Mouse (Mus musculus): ENCODE data around the gene Rimbp3. TPM values are rescaled to one million over a fixed set of nuclear protein-coding genes. Genes with fewer than 3 reads are reported as not detected.

Gene Rimbp3
- total RNA-seq, 1 experiment from 2014 or later = 0.06 TPM

DNA sequence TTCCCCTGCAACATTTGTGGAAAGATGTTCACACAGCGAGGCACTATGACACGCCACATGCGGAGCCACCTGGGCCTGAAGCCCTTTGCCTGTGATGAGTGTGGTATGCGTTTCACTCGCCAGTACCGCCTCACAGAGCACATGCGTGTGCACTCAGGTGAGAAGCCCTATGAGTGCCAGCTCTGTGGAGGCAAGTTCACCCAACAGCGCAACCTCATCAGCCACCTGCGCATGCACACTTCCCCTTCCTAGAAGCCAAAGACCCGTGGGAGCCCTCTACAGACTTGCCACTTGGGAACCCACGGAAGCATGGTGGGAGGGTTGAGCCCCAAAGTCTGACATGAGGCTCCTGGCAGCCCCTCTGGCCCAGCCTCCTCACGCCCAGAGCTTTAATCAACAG is 50.5 kb downstream of the Rimbp3 start:
- DNase-seq = no peak

DNA sequence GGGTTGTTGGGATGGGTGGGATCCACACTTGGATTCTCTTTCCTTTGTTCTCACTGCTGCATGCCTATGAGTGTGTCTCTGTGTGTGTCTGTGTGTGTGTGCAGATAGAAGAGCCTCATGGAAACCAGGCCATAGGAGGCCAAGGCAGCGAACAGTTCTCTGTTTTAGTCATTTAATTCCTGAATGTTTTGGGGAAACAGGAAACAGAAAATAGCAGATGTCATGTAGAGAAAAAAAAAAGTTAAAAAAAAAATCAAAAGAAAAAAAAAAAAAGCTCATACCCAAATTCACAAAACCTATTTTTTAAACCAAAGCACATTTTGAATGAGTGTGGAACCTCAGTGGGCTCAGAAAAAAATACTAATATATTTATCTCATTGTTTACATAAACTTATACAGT is 52.9 kb downstream of the Rimbp3 start:
- DNase-seq = no peak

Other genes starting within 250 kb of the Rimbp3 start
- 209 and 252 TPM in 2 replicates for gene Mapk1, start 225.2 kb upstream of the Rimbp3 start, total RNA-seq (2021)
- gene Ypel1, start 138.9 kb upstream of the Rimbp3 start, total RNA-seq (2021) = 10.0 and 11.7 TPM in 2 replicates
- gene Ppil2, start 97.3 kb upstream of the Rimbp3 start, total RNA-seq (2021) = 101 and 118 TPM in 2 replicates
- gene 2610318N02Rik, start 83.4 kb upstream of the Rimbp3 start, total RNA-seq (2021) = 1.5 TPM in 1 of 2 replicates, not detected in the other
- gene Sdf2l1, start 76.2 kb upstream of the Rimbp3 start, total RNA-seq (2021) = 27.9 and 28.0 TPM in 2 replicates
- 4.5 and 7.0 TPM in 2 replicates for gene Ydjc, start 64.0 kb upstream of the Rimbp3 start, total RNA-seq (2021)
- 0.39 TPM in 1 of 2 replicates, not detected in the other for gene Ccdc116, start 61.4 kb upstream of the Rimbp3 start, total RNA-seq (2021)
- gene Ube2l3, start 6.0 kb upstream of the Rimbp3 start, total RNA-seq (2021) = 194 and 282 TPM in 2 replicates
- 2.3 and 2.6 TPM in 2 replicates for gene Hic2, start 25.0 kb downstream of the Rimbp3 start, total RNA-seq (2021)
- gene Tmem191c, start 67.5 kb downstream of the Rimbp3 start, total RNA-seq (2021) = 13.8 and 19.9 TPM in 2 replicates
- gene Serpind1, start 122.8 kb downstream of the Rimbp3 start, total RNA-seq (2021) = 0.24 and 4.8 TPM in 2 replicates
- 28.1 and 30.2 TPM in 2 replicates for gene Snap29, start 197.4 kb downstream of the Rimbp3 start, total RNA-seq (2021)
- gene Pi4ka, start 197.7 kb downstream of the Rimbp3 start, total RNA-seq (2021) = 87.2 and 88.9 TPM in 2 replicates
- gene Crkl, start 243.4 kb downstream of the Rimbp3 start, total RNA-seq (2021) = 30.2 and 33.7 TPM in 2 replicates